Mouse (Mus musculus) heart, postnatal 0 days (tissue): Measurements from ENCODE around the gene Gm9732. TPM values are rescaled to one million over a fixed set of nuclear protein-coding genes. Genes with fewer than 3 reads are reported as not detected.
"Not testable (repeated sequence)": the region's sequence is repeated elsewhere in the genome, so short reads cannot be mapped to it uniquely, and the experiment has no call there.

Experiments used
- ATAC-seq: fragments of 200-750 bp; cut with Nextera tagmentation; 2 replicates; pipeline ENCODE4 v1.8.0; 2017; ENCODE audit warnings: low read depth, moderate number of reproducible peaks, moderate library complexity; ENCODE audit not compliant: insufficient read depth
- DNase-seq: peaks from one replicate; pipeline ENCODE4 v3.0.0-alpha.2; 2016; ENCODE audit warnings: low spot score
- H3K27ac ChIP-seq: fragments of 300-500 bp; sonication (generic); 2 replicates; pipeline ENCODE4 v1.5.1; 2014; ENCODE audit warnings: low read depth, mild to moderate bottlenecking
- H3K27me3 ChIP-seq: fragments of 300-500 bp; sonication (generic); 2 replicates; pipeline ENCODE4 v1.6.1; 2014; ENCODE audit warnings: low read length, mixed read lengths; ENCODE audit not compliant: control insufficient read depth, insufficient read depth
- H3K36me3 ChIP-seq: fragments of 300-500 bp; sonication (generic); replicated peaks from 2 replicates; pipeline ENCODE4 v1.6.1; 2014; ENCODE audit warnings: low read length, mixed read lengths; ENCODE audit not compliant: control insufficient read depth, insufficient read depth
- H3K4me1 ChIP-seq: fragments of 300-500 bp; sonication (generic); 2 replicates; pipeline ENCODE4 v1.6.1; 2014; ENCODE audit warnings: antibody characterized with exemption; ENCODE audit not compliant: control insufficient read depth, insufficient read depth
- H3K4me2 ChIP-seq: fragments of 300-500 bp; sonication (generic); 2 replicates; pipeline ENCODE4 v1.6.1; 2014; ENCODE audit warnings: low read depth, mild to moderate bottlenecking, low read length, moderate library complexity
- H3K4me3 ChIP-seq: fragments of 300-500 bp; sonication (generic); 2 replicates; pipeline ENCODE4 v1.5.1; 2014; ENCODE audit warnings: low read depth, low read length
- H3K9ac ChIP-seq: fragments of 300-500 bp; sonication (generic); replicated peaks from 2 replicates; pipeline ENCODE4 v1.6.1; 2014; ENCODE audit warnings: low read depth, low read length, mixed read lengths
- H3K9me3 ChIP-seq: fragments of 300-500 bp; sonication (generic); replicated peaks from 2 replicates; pipeline ENCODE4 v1.6.1; 2016; ENCODE audit warnings: low read length; ENCODE audit not compliant: control insufficient read depth
- WGBS: fragments of 180-500 bp; shearing (Covaris S2); extraction: QIAGEN DNeasy Blood & Tissue Kit; methylation state at CpG from one replicate; pipeline ENCODE4 v1.1.7; 2014; 5-methylcytosine and 5-hydroxymethylcytosine counted together
- polyA plus RNA-seq: library from polyadenylated mRNA; unstranded; fragments of >200 nt; fragmentation: Nextera tagmentation; extraction: Ambion mirVana; gene quantifications from 2 replicates; pipeline ENCODE4 v1.2.1, GENCODE M21; 2015
- total RNA-seq: library from RNA; depleted of rRNA; stranded (reverse); fragments of >200 nt; gene quantifications from 2 replicates; pipeline ENCODE4 v1.2.3, GENCODE M21; 2014; ENCODE audit warnings: low replicate concordance

Gene Gm9732
- total and polyA plus RNA-seq, 2 experiments from 2014 or later, result not detected

- H3K27ac ChIP-seq, H3K9me3 ChIP-seq, H3K4me3 ChIP-seq, H3K4me1 ChIP-seq, H3K27me3 ChIP-seq, H3K9ac ChIP-seq, DNase-seq, H3K36me3 ChIP-seq, H3K4me2 ChIP-seq, ATAC-seq: not testable (repeated sequence)
- 32% methylated on average over 2 of the region's 2 CpGs for WGBS
Measured at GRCm38 (mm10) chr14:43268521-43269084, 6.2 kb upstream of the Gm9732 start.

DNA sequence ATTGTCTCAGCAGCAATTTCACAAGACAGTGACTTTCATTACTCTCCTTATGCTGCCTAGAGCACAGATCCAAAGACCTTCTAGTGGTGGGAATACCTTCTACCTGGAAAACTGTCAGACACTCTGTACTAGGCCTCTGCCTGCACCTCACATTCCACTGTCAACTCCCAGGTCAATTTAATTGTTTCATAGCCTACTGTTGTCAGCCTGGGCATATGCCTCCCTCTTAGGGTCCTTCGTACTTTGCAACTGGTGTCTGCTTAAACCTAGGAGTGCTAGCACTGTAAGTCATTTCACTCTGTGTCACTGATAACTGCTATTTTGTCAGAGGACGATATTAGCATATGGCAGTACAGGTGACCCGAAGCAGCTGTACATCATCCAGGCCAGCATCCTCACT lies 5.6 kb upstream of the Gm9732 start:
- not testable (repeated sequence) for DNase-seq, H3K27ac ChIP-seq, H3K27me3 ChIP-seq, ATAC-seq, H3K4me1 ChIP-seq, H3K4me2 ChIP-seq, H3K36me3 ChIP-seq, H3K9ac ChIP-seq, H3K4me3 ChIP-seq, H3K9me3 ChIP-seq
- 69% methylated on average over 3 of the region's 3 CpGs for WGBS

- not testable (repeated sequence) for ATAC-seq, H3K4me1 ChIP-seq, H3K27me3 ChIP-seq, H3K9me3 ChIP-seq, H3K4me3 ChIP-seq, DNase-seq, H3K36me3 ChIP-seq, H3K4me2 ChIP-seq, H3K9ac ChIP-seq, H3K27ac ChIP-seq
- 82% methylated on average over 1 of the region's 1 CpGs for WGBS
Measured at GRCm38 (mm10) chr14:43273161-43273560, 1.7 kb upstream of the Gm9732 start.

DNA sequence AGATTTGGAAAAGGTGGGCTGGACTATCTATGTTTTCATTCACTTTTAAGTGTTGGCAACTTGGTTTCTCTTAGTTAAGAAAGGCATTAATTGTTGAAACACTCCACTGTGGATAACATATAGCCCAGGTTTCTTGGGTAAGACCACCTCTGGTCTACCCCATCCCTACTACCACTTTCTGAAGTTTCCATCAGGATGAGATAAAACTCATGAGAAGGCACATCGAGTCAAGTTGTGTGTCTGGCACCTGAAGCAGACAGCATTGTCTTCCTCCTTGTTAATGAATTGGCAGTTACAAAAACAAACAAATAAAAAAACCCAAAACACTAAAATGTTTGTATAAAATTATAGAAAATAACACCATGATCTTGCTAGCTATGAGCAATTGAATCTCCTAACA lies 916 bp downstream of the Gm9732 start:
- WGBS, result 69% methylated on average over 1 of the region's 1 CpGs
- H3K9ac ChIP-seq, H3K9me3 ChIP-seq, H3K4me2 ChIP-seq, H3K4me1 ChIP-seq, ATAC-seq, H3K36me3 ChIP-seq, H3K27ac ChIP-seq, DNase-seq, H3K4me3 ChIP-seq, H3K27me3 ChIP-seq: not testable (repeated sequence)

GRCm38 (mm10) chr14:43277468-43277867 lies 2.6 kb downstream of the Gm9732 start:
- H3K27ac ChIP-seq, H3K36me3 ChIP-seq, H3K4me2 ChIP-seq, H3K4me3 ChIP-seq, H3K9ac ChIP-seq, H3K9me3 ChIP-seq, DNase-seq, H3K4me1 ChIP-seq, ATAC-seq, H3K27me3 ChIP-seq: not testable (repeated sequence)
- WGBS, result 41% methylated on average over 2 of the region's 2 CpGs

GRCm38 (mm10) chr14:43278146-43278545 lies 3.3 kb downstream of the Gm9732 start:
- 37% methylated on average over 4 of the region's 4 CpGs for WGBS
- not testable (repeated sequence) for DNase-seq, ATAC-seq

GRCm38 (mm10) chr14:43278681-43279080 lies 3.8 kb downstream of the Gm9732 start:
- not testable (repeated sequence) for ATAC-seq
- 72% methylated on average over 3 of the region's 3 CpGs for WGBS

More at GRCm38 (mm10) chr14:43278146-43278545, 3.3 kb downstream of the Gm9732 start:
- not testable (repeated sequence) for H3K27ac ChIP-seq, H3K4me1 ChIP-seq, H3K9me3 ChIP-seq, H3K4me3 ChIP-seq, H3K27me3 ChIP-seq, H3K36me3 ChIP-seq, H3K4me2 ChIP-seq, H3K9ac ChIP-seq

GRCm38 (mm10) chr14:43293503-43293902 lies 18.7 kb downstream of the Gm9732 start, which contains the start of gene Gm8127:
Gene Gm8127, minus strand, starts transcription at chr14:43293832.
- ATAC-seq, H3K27me3 ChIP-seq, H3K4me2 ChIP-seq, H3K9me3 ChIP-seq, H3K4me1 ChIP-seq, DNase-seq, H3K4me3 ChIP-seq, H3K9ac ChIP-seq, H3K27ac ChIP-seq, H3K36me3 ChIP-seq: not testable (repeated sequence)
- WGBS, result 58% methylated on average over 3 of the region's 3 CpGs

More at GRCm38 (mm10) chr14:43278681-43279080, 3.8 kb downstream of the Gm9732 start:
- not testable (repeated sequence) for H3K4me3 ChIP-seq, H3K36me3 ChIP-seq, H3K9ac ChIP-seq, DNase-seq, H3K9me3 ChIP-seq, H3K27ac ChIP-seq, H3K27me3 ChIP-seq, H3K4me2 ChIP-seq, H3K4me1 ChIP-seq

DNA sequence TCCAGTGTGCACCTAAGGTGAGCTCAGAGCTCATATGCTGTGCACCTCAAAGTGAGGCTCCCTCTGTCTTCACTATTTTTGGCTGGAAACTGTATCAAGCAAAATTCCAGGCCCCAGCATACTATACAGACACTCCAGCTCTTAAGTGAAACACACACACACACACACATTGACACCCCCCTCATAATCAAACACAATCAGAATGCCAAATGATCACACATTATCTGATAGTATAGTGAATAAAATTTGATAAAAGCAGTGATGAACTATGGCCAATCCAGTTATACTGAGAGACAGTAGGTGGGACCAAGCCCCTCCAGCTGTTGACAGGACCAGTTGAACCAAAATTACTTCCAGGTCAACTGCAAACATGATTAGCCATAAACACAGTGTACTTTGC lies 44.7 kb downstream of the Gm9732 start:
- not testable (repeated sequence) for H3K9ac ChIP-seq, H3K27ac ChIP-seq, H3K4me1 ChIP-seq, H3K27me3 ChIP-seq, DNase-seq, H3K4me3 ChIP-seq, H3K9me3 ChIP-seq, H3K4me2 ChIP-seq, H3K36me3 ChIP-seq, ATAC-seq
